Mouse (Mus musculus) liver, adult 2 months (tissue): ENCODE data around the gene Fnbp1. TPM values are rescaled to one million over a fixed set of nuclear protein-coding genes. Genes with fewer than 3 reads are reported as not detected.
A peak's percentile ranks its signal among the peaks of the same experiment; 100 is the strongest.

ENCODE experiments used
- DNase-seq: peaks from one replicate; pipeline ENCODE4 v3.0.0-alpha.2; 2011; ENCODE audit warnings: low read depth, low spot score; ENCODE audit errors: extremely low read depth
- H3K27ac ChIP-seq: fragments of 200-500 bp; replicated peaks from 2 replicates; pipeline ENCODE4 v1.5.1; 2012; ENCODE audit warnings: low read depth, mild to moderate bottlenecking, control low read depth, inconsistent platforms, low read length; ENCODE audit not compliant: insufficient read depth
- H3K27me3 ChIP-seq: fragments of 200-500 bp; 2 replicates; pipeline ENCODE4 v1.6.1; 2012; ENCODE audit warnings: mild to moderate bottlenecking, moderate library complexity, low read length, inconsistent platforms; ENCODE audit not compliant: control insufficient read depth, insufficient read depth
- H3K36me3 ChIP-seq: fragments of 200-500 bp; 2 replicates; pipeline ENCODE4 v1.6.1; 2012; ENCODE audit warnings: low read length, inconsistent platforms; ENCODE audit not compliant: control insufficient read depth, insufficient read depth
- H3K4me1 ChIP-seq: fragments of 200-500 bp; 2 replicates; pipeline ENCODE4 v1.6.1; 2011; ENCODE audit warnings: low read length; ENCODE audit not compliant: control insufficient read depth, insufficient read depth
- H3K4me3 ChIP-seq: fragments of 200-500 bp; 2 replicates; pipeline ENCODE4 v1.5.1; 2011; ENCODE audit warnings: low read depth, mild to moderate bottlenecking, control low read depth, low read length, moderate library complexity; ENCODE audit not compliant: insufficient read depth
- H3K79me2 ChIP-seq: fragments of 200-500 bp; 2 replicates; pipeline ENCODE4 v1.6.1; 2012; ENCODE audit warnings: inconsistent platforms, mild to moderate bottlenecking, low read length, moderate library complexity; ENCODE audit not compliant: control insufficient read depth, insufficient read depth
- H3K9ac ChIP-seq: fragments of 200-500 bp; 2 replicates; pipeline ENCODE4 v1.6.1; 2012; ENCODE audit warnings: low read depth, mild to moderate bottlenecking, control low read depth, inconsistent platforms, low read length
- CTCF ChIP-seq: fragments of 200-500 bp; IDR thresholded peaks from 2 replicates; pipeline ENCODE4 v1.5.1; 2011; ENCODE audit warnings: low read depth, low read length, control low read depth
- POLR2A ChIP-seq: fragments of 200-500 bp; IDR thresholded peaks from 2 replicates; pipeline ENCODE4 v1.6.1; 2011; ENCODE audit warnings: low read length, control low read depth; ENCODE audit not compliant: insufficient read depth; ENCODE audit errors: extremely low read depth
- WGBS: fragments of 180-500 bp; shearing (Covaris S2); methylation state at CpG from one replicate; pipeline ENCODE4 v1.1.7; 2018; 5-methylcytosine and 5-hydroxymethylcytosine counted together
- polyA plus RNA-seq: library from polyadenylated mRNA; depleted of rRNA; stranded (reverse); fragments of >200 nt; gene quantifications from 2 replicates; pipeline ENCODE4 v1.2.3, GENCODE M21; 2012; rRNA removed
- total RNA-seq: library from RNA; depleted of rRNA; stranded (reverse); fragments of >200 nt; gene quantifications from 2 replicates; pipeline ENCODE4 v1.2.3, GENCODE M21; 2014; rRNA removed

Fnbp1 gene
- total and polyA plus RNA-seq, 2 experiments: 5.2 to 8.6 TPM

- Histone ChIP-seq H3K9ac (no peak overlapping the region), H3K79me2 (no peaks in the 10 kb centered on the region; the same call in 1 of the 2 replicates), H3K27ac (no peak overlapping the region), H3K4me1 (peaks cover 5% of the 10 kb centered on the region; the same call in 1 of the 2 replicates), H3K4me3 (no peak overlapping the region), H3K27me3 (no peaks in the 10 kb centered on the region), H3K36me3 (no peaks in the 10 kb centered on the region)
- no peak for DNase-seq
- 49% methylated on average over 17 of the region's 17 CpGs for WGBS
- TF ChIP-seq POLR2A (no peak), CTCF (no peak)
Observed at GRCm38 (mm10) chr2:30985111-30986020, 156.4 kb downstream of the Fnbp1 start.

GRCm38 (mm10) chr2:30983024-30983423 lies 158.8 kb downstream of the Fnbp1 start:
- TF ChIP-seq POLR2A: no peak
- TF ChIP-seq CTCF: no peak
- WGBS: 57% methylated on average over 7 of the region's 7 CpGs
- Histone ChIP-seq H3K27me3 (no peaks in the 10 kb centered on the region), H3K4me3 (no peak overlapping the region), H3K4me1 (peaks cover 5% of the 10 kb centered on the region; the same call in 1 of the 2 replicates), H3K27ac (no peak overlapping the region), H3K79me2 (no peaks in the 10 kb centered on the region; the same call in 1 of the 2 replicates), H3K9ac (no peak overlapping the region), H3K36me3 (peaks cover under 1% of the 10 kb centered on the region; the same call in 1 of the 2 replicates)
- no peak for DNase-seq

GRCm38 (mm10) chr2:30981790-30982513 lies 159.9 kb downstream of the Fnbp1 start, which contains the start of the genes BC005624 and Usp20:
TSS of gene BC005624 (minus strand) at chr2:30982201.
TSS of gene Usp20 (plus strand) at chr2:30982279.
- WGBS: under 1% methylated on average over 66 of the region's 66 CpGs
- no peaks in the 10 kb centered on the region for H3K27me3 ChIP-seq
- H3K36me3 ChIP-seq: peaks cover 5% of the 10 kb centered on the region; the same call in 1 of the 2 replicates
- peaks cover 5% of the 10 kb centered on the region; the same call in 1 of the 2 replicates for H3K4me1 ChIP-seq
- no peaks in the 10 kb centered on the region; the same call in 1 of the 2 replicates for H3K79me2 ChIP-seq
- TF ChIP-seq POLR2A: peak; percentile 55; the same call in 1 of the 2 replicates
- TF ChIP-seq CTCF: no peak
- peak within 1 kb of the TSS; percentile 71 for H3K4me3 ChIP-seq
- peak within 1 kb of the TSS; percentile 70 for H3K9ac ChIP-seq
- peak; percentile 100 for DNase-seq
- H3K27ac ChIP-seq: no peak within 1 kb of the TSS

Other genes with a start within 250 kb of the Fnbp1 start
- gene Ptges, start 212.1 kb downstream of the Fnbp1 start, total RNA-seq: 0.07 and 0.09 TPM in 2 replicates
- 0.17 and 0.60 TPM in 2 replicates for gene Ptges, start 212.1 kb downstream of the Fnbp1 start, polyA plus RNA-seq
- gene Tor1b, start 189.0 kb downstream of the Fnbp1 start, total RNA-seq: 29.1 and 30.9 TPM in 2 replicates
- 14.4 and 17.1 TPM in 2 replicates for gene Tor1b, start 189.0 kb downstream of the Fnbp1 start, polyA plus RNA-seq
- 62.2 and 76.6 TPM in 2 replicates for gene Tor1a, start 174.1 kb downstream of the Fnbp1 start, total RNA-seq
- 54.2 and 57.9 TPM in 2 replicates for gene Tor1a, start 174.1 kb downstream of the Fnbp1 start, polyA plus RNA-seq
- gene BC005624, start 159.8 kb downstream of the Fnbp1 start, total RNA-seq: 13.5 and 16.6 TPM in 2 replicates
- 11.7 and 12.0 TPM in 2 replicates for gene BC005624, start 159.8 kb downstream of the Fnbp1 start, polyA plus RNA-seq
- 3.0 and 3.3 TPM in 2 replicates for gene Usp20, start 159.7 kb downstream of the Fnbp1 start, total RNA-seq
- gene Usp20, start 159.7 kb downstream of the Fnbp1 start, polyA plus RNA-seq: 5.7 and 6.0 TPM in 2 replicates
- gene Gpr107, start 10.3 kb upstream of the Fnbp1 start, total RNA-seq: 10.0 and 11.4 TPM in 2 replicates
- gene Gpr107, start 10.3 kb upstream of the Fnbp1 start, polyA plus RNA-seq: 6.8 and 8.3 TPM in 2 replicates
- gene Ncs1, start 103.8 kb upstream of the Fnbp1 start, total RNA-seq: 0.07 and 0.09 TPM in 2 replicates
- 0.07 and 0.11 TPM in 2 replicates for gene Ncs1, start 103.8 kb upstream of the Fnbp1 start, polyA plus RNA-seq
- 0.46 and 0.60 TPM in 2 replicates for gene Hmcn2, start 172.4 kb upstream of the Fnbp1 start, total RNA-seq
- 1.8 TPM in 2 replicates for gene Hmcn2, start 172.4 kb upstream of the Fnbp1 start, polyA plus RNA-seq